Mouse (Mus musculus) testis, adult 2 months (tissue): ENCODE measurements around the gene Mcf2l. TPM values are rescaled to one million over a fixed set of nuclear protein-coding genes. Genes with fewer than 3 reads are reported as not detected.

ENCODE experiments used
- H3K27ac ChIP-seq: fragments of 200-500 bp; 2 replicates; pipeline ENCODE4 v1.5.1; 2012; ENCODE audit warnings: low read depth, low read length; ENCODE audit not compliant: control insufficient read depth, insufficient read depth
- H3K27me3 ChIP-seq: fragments of 200-500 bp; 2 replicates; pipeline ENCODE4 v1.6.1; 2012; ENCODE audit warnings: mild to moderate bottlenecking, low read length, moderate library complexity; ENCODE audit not compliant: control insufficient read depth, insufficient read depth
- H3K36me3 ChIP-seq: fragments of 200-500 bp; 2 replicates; pipeline ENCODE4 v1.6.1; 2012; ENCODE audit warnings: mild to moderate bottlenecking, low read length; ENCODE audit not compliant: control insufficient read depth, insufficient read depth
- H3K4me1 ChIP-seq: fragments of 200-500 bp; 2 replicates; pipeline ENCODE4 v1.6.1; 2012; ENCODE audit warnings: low read length; ENCODE audit not compliant: control insufficient read depth, insufficient read depth
- H3K4me3 ChIP-seq: fragments of 200-500 bp; 2 replicates; pipeline ENCODE4 v1.5.1; 2012; ENCODE audit warnings: low read depth, mild to moderate bottlenecking, low read length, moderate library complexity, mixed read lengths; ENCODE audit not compliant: control insufficient read depth
- CTCF ChIP-seq: fragments of 200-500 bp; IDR thresholded peaks from 2 replicates; pipeline ENCODE4 v1.5.1; 2012; ENCODE audit warnings: low read depth, mild to moderate bottlenecking, inconsistent platforms, low read length, moderate library complexity; ENCODE audit not compliant: control insufficient read depth, insufficient read depth, insufficient replicate concordance
- POLR2A ChIP-seq: fragments of 200-500 bp; IDR thresholded peaks from 2 replicates; pipeline ENCODE4 v1.6.1; 2012; ENCODE audit warnings: low read depth, mild to moderate bottlenecking, inconsistent platforms, low read length, moderate library complexity; ENCODE audit not compliant: control insufficient read depth
- polyA plus RNA-seq: library from polyadenylated mRNA; depleted of rRNA; stranded (reverse); fragments of >200 nt; gene quantifications from 2 replicates; pipeline ENCODE4 v1.2.3, GENCODE M21; 2012

Gene Mcf2l
- polyA plus RNA-seq, 1 experiment: 8.9 TPM

DNA sequence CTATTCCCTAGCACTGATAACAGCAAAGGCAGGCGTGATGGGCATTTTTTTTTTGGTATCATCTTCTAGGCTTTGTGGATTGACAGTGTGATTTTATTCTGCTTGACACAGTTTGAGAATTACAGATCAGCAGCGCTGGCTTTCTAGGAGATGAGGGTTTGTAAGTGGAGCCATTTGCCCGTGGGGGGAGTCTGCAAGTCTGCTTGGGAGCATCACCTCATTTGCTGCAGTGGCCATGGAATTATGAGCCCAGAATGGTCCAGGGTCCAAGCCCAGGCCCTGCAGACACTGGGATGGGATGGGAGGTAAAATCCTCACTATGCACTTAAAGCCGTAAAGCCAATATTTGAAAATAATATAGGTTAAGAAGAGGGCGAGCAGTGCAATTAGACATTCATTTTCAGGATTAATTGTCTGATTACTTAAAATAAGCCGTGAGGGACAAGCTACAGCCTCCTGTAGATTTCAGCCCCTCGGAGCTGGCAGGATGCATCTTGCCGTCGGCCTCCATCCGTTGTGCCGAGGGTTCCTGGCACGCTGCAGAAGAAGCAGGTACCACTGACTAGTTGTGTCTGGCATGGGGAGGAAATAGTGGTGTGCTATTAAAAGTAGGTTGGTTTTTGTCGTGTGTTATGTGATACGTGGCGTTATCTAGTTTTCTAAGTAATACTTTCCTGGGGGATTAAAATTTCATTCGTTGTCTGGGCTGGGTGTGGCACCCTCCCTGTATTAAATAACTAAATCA, 42.7 kb downstream of the Mcf2l start:
- Histone ChIP-seq H3K4me1 (peaks cover 7% of the 10 kb centered on the region), H3K4me3 (no peak overlapping the region), H3K27ac (no peak overlapping the region), H3K36me3 (no peaks in the 10 kb centered on the region), H3K27me3 (no peaks in the 10 kb centered on the region)
- TF ChIP-seq POLR2A (no peak), CTCF (no peak)

DNA sequence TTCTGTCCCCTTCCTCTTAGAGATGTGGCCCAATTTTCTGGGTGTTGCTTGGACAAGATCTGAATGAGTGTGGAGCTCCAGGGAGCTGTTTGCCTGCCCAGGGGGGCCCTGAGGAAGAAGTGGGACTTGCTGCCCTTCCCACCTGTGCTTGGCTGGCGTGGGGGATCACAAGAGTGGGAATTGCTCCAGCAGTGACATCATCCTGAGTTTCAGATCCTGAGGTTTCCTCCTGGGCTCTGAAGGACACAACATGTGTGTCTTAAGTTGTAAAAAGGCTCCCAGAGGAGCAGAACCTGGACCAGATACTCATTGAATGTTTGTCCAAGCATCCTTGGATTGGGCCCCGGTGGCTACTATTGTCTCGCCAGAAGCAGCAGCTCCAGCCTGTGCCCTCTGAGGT, 43.4 kb downstream of the Mcf2l start:
- Histone ChIP-seq H3K4me3 (no peak overlapping the region), H3K36me3 (no peaks in the 10 kb centered on the region), H3K4me1 (peaks cover 4% of the 10 kb centered on the region), H3K27me3 (no peaks in the 10 kb centered on the region), H3K27ac (no peak overlapping the region)
- TF ChIP-seq CTCF (no peak), POLR2A (no peak)

DNA sequence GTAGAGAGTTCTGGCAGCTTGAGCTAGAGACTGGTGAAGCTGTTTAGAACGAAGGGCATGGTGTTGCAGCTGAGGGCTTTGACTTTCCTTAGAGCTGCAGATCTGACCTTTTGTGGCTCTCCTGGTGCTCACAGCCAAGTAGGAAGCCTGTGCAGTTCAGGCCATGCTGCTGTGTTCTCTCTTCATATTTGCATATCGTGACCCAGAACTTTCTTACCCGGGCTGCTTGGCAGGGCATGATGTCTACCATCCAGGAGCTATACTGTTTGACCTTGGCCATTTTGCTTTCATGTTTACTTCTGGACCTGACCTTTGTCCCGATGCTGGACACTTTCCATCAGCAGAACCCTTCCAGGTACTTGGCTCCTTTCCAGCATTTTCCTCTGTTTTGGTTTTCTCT, 44.2 kb downstream of the Mcf2l start:
- Histone ChIP-seq H3K27ac (no peak overlapping the region), H3K4me1 (no peaks in the 10 kb centered on the region; the same call in 1 of the 2 replicates), H3K4me3 (no peak overlapping the region), H3K36me3 (no peaks in the 10 kb centered on the region), H3K27me3 (no peaks in the 10 kb centered on the region)
- TF ChIP-seq CTCF: no peak
- no peak for TF ChIP-seq POLR2A

DNA sequence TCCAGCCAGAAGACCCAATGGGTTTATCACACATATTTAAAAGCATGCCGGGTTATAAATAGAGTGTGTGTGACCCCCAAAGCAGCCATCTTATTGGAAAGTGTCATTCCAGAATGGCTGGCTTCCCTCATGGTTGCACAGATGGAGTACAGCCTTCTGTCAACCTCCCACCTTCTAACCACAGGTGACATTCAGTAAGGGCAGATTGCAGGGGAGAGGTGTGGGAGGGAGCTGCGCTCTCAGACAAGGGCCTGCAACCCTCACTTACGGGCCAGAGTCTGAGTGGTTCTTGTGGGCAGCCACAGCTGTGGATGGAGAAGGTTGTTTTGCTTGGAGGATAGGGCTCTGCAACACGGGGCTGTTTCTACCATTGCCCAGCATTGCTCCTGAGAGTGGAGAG, 47.0 kb downstream of the Mcf2l start:
- no peak for TF ChIP-seq CTCF
- no peak for TF ChIP-seq POLR2A
- H3K4me1 ChIP-seq: no peaks in the 10 kb centered on the region
- H3K4me3 ChIP-seq: no peak overlapping the region
- no peaks in the 10 kb centered on the region for H3K36me3 ChIP-seq
- no peak overlapping the region for H3K27ac ChIP-seq
- no peaks in the 10 kb centered on the region for H3K27me3 ChIP-seq

DNA sequence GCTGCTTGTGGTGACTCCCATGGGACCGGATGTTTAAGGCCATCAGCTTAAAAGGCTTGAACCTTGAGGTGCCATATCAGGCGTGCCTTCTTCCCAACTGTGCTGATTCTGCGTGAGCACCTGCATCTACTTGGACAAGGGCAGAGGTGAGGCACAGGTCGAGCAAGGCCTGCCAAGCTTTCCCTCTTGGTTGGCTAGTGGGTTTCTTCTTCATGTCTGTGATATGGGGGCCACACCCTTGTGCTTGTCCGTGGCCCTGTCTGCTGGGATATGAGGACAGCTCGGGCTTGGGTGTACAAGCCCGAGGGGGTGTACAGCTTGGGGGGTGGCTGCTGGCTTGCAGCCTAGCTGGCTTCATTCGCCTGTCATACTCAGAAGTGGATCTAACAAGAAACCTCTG, 51.4 kb downstream of the Mcf2l start:
- TF ChIP-seq CTCF (no peak), POLR2A (no peak)
- H3K4me1 ChIP-seq: no peaks in the 10 kb centered on the region
- no peak overlapping the region for H3K4me3 ChIP-seq
- H3K36me3 ChIP-seq: no peaks in the 10 kb centered on the region
- no peaks in the 10 kb centered on the region for H3K27me3 ChIP-seq
- H3K27ac ChIP-seq: no peak overlapping the region

DNA sequence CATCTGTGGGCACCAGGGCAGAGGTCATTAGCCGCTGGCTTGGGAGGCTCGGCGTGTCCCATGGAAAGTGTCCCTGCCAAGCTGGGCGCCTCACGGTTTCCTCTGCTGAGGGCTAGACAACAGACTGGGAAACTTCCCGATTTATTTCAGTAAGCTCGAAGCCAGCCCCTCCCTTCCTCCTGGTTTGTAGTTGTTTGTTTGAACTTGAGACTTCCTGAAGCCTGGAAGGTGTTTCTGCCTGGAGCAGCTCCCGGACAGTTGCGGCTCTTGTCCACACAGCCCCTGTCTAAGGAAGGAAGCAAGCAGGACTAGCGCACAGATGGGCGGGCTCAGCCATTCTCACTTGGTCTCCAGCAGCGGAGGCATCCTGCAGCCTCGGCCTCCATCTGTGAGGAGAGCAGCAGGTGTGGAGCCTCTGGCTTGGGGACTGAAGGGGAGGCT, 52.4 kb downstream of the Mcf2l start:
- H3K27me3 ChIP-seq: no peaks in the 10 kb centered on the region
- H3K27ac ChIP-seq: no peak overlapping the region
- TF ChIP-seq CTCF (no peak), POLR2A (no peak)
- H3K36me3 ChIP-seq: no peaks in the 10 kb centered on the region
- H3K4me3 ChIP-seq: no peak overlapping the region
- no peaks in the 10 kb centered on the region for H3K4me1 ChIP-seq

DNA sequence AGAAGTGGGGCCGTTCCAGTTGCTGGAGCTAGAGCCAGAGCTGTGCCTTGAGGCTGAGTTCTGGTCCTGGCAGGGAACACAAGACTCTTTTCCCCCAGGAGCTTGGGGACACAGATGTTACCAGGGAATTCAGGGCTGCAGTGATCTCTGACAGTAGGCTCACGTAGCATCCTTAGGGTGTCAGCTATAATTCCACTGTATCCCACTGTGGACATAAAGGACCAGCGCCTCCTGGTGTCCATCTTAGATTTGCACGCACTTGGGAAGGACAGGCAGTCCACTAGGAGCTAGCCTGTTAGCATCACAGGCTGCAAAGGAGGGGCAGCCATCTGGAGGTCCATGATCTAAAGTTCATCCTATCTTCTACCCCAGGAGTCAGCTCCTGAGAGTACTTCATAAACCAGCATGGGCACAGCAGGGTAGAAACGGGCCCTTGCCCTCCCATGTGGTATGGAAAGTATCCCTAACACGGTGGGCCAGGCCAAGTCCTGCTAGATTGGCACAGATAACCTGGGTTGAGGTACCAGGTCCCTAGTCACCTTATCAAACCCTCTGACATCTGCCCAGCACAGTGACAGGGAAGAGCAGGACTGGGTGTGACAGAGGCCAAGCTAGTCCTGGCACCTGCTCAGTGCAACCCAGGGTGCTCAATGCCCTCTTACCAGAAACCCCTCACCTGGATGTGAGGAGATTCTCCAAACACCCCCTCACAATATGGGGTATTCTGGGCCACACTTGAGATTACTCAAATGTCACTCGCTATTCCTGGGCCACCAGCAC, 53.8 kb downstream of the Mcf2l start:
- Histone ChIP-seq H3K27me3 (no peaks in the 10 kb centered on the region), H3K36me3 (no peaks in the 10 kb centered on the region), H3K4me3 (no peak overlapping the region), H3K4me1 (no peaks in the 10 kb centered on the region), H3K27ac (no peak overlapping the region)
- TF ChIP-seq POLR2A (no peak), CTCF (peak; percentile 44; the same call in 1 of the 2 replicates)
